Mouse (Mus musculus): ENCODE measurements around the gene Dot1l.

The Dot1l gene

GRCm38 (mm10) chr10:80829359-80830278 is 74.6 kb downstream of the Dot1l start:
- DNase-seq (ENCODE audit: low spot score in 2 of 2) = no peak

GRCm38 (mm10) chr10:80831136-80831535 is 76.1 kb downstream of the Dot1l start:
- DNase-seq (ENCODE audit: low spot score in 2 of 2) = peak in 1 of 2 experiments; percentile 55

- no peak for DNase-seq (ENCODE audit: low spot score in 2 of 2)
Observed at GRCm38 (mm10) chr10:80832818-80833217, 77.8 kb downstream of the Dot1l start.

GRCm38 (mm10) chr10:80835617-80836016 is 80.6 kb downstream of the Dot1l start:
- no peak for DNase-seq (ENCODE audit: low spot score in 2 of 2)

GRCm38 (mm10) chr10:80836949-80837379 is 82.0 kb downstream of the Dot1l start:
- no peak for DNase-seq (ENCODE audit: low spot score in 2 of 2)

GRCm38 (mm10) chr10:80837827-80838226 is 82.8 kb downstream of the Dot1l start:
- no peak for DNase-seq (ENCODE audit: low spot score in 2 of 2)

- DNase-seq (ENCODE audit: low spot score in 2 of 2) = no peak
Observed at GRCm38 (mm10) chr10:80838346-80838912, 83.4 kb downstream of the Dot1l start.

GRCm38 (mm10) chr10:80839848-80840247 is 84.8 kb downstream of the Dot1l start:
- no peak for DNase-seq (ENCODE audit: low spot score in 2 of 2)

GRCm38 (mm10) chr10:80841685-80842084 is 86.7 kb downstream of the Dot1l start:
- DNase-seq (ENCODE audit: low spot score in 2 of 2) = no peak

- DNase-seq (ENCODE audit: low spot score in 2 of 2) = no peak
Observed at GRCm38 (mm10) chr10:80842334-80842733, 87.3 kb downstream of the Dot1l start.

- DNase-seq (ENCODE audit: low spot score in 2 of 2) = no peak
Observed at GRCm38 (mm10) chr10:80843087-80843930, 88.3 kb downstream of the Dot1l start.

- no peak for DNase-seq (ENCODE audit: low spot score in 2 of 2)
Observed at GRCm38 (mm10) chr10:80843931-80844547, 89.0 kb downstream of the Dot1l start, which contains the start of gene Lingo3. Lingo3 (minus strand) TSS chr10:80844039.
